Mouse (Mus musculus): ENCODE results near the gene Brd3. TPM values are rescaled to one million over a fixed set of nuclear protein-coding genes. Genes with fewer than 3 reads are reported as not detected.

Gene Brd3
- total RNA-seq, 4 experiments from 2014 or later: 40.6 to 47.9 (median 46.6) TPM

DNA sequence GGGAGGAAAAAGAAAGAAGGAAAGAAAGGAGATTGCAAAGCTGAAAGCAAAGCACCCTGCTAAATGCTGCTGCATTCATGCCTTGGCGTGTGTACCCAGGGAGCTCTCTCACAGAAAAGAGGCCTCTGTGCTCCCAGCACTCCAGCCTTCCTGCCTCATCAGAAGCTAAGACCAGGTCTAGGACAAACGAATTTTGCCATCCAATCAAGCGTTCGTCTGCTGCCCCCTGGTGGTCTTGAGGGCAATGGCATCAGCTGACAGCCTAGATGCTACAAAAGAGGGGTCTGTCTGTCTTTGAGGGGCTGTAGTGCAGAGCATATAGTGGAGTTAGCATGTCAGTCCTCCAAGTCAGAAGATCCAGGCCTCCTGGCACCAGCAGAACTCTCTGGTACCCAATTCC lies 79.4 kb downstream of the Brd3 start:
- DNase-seq (ENCODE audit: low spot score in 2 of 2): peak; percentile 76 to 88

DNA sequence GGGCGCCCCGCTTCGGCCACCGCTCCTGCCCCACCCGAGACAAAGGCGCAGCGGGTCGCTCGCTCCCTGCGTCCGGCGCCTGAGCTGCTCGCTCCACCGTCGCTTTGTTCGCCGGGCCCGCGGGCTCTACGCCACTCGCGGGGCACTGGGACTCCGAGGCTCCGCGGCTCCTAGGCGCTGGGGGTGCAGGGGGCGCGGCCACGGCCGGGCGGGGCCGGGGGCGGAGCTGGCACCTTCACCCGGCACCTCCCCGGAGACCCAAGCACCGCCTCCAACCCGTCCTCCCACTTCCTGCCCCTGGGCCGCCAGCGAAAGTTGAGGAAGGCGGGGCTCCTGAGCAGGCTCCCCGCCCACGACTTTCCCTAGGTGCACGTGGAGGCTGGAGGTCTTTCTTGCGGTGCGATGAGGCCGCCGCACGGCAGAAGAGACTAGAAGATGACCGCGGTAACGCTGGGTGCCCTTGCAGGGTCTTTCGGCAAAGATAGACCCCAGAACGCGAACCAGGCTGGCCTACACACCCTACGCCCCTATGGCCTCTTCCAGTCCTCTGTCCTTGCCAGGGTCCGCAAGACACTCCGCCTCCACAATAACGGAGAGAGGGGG lies 80.5 kb downstream of the Brd3 start, which contains the start of gene Vav2:
Gene Vav2, minus strand, starts transcription at position 179 of the 603 bp plus-strand sequence.
- DNase-seq (ENCODE audit: low spot score in 2 of 2): peak; percentile 64

DNA sequence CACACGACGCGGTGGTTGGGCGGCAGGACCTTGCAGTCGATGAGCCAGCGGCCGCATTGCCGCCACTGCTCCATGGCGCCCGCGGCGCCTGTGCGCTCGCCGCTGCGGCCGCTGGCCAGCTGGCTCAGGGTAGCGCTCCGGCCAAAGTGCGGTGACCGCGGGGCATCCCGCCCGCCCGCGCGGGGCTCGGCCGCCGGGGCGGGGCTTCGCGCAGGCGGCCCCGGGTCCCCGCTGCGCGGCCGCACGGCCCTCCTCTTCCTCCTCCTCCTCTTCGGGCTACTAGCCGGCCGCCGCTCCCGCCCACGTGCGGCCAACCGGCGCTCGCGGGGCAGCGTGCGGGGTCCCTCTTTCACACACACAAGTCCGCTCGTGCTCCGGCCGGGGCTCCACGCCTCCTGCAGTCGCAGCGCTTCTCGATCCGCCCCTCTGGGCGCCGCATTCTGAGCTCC lies 81.0 kb downstream of the Brd3 start:
- no peak for DNase-seq (ENCODE audit: low spot score in 2 of 2)

DNA sequence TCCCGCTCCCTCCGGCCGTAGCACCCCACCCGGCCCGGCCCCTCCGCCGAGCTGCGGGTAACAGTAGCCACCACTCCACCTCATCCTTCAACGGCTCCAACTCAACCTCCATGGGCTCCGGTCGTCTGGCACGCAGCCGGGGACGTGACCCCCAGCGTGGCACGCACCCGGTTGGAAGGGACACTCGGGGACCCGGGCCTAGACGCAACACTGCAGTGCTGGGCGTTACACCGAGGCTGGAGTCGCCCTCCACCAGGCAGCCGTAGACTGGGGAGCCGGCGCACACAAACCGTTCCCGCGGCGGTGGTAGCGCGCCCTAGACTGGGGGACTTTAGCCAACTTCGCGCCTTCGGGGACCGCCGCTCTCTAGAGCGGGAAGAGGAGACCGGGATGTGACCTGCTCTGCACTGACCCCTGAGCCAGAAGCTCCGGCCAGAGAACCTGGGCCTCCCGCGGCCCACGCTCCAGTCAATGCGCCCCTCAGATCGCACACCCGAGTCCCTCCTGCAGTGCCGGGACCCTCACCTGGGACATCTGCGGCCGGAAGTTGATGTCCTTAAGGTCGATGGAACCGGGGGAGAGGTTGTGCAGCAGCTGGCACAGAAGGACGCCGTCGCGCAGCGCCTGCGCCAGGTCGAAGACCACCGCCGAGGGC lies 81.6 kb downstream of the Brd3 start:
- DNase-seq (ENCODE audit: low spot score in 2 of 2): no peak

DNA sequence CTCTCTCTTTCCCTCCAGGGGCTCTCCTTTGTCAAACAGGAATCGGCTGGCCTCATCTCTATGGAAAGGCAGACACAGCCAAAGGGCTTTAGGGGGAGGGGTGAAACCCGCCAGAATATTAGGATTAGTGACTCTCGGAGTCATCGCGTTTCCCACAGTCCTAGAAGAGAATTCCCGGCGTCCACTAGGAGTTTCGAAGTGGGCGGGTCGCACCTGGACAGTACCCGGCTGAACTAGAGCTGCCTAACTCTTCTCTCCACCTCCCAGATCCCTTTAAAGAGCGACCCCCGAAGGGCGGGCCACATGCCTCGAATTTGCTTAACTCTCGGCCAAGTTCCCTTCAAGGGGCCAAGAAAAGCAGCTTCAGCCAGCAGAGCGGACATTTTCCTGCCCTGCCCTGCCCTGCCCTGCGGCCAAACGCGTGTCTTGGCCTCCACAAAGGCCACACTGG lies 82.3 kb downstream of the Brd3 start:
- DNase-seq (ENCODE audit: low spot score in 2 of 2): no peak

DNA sequence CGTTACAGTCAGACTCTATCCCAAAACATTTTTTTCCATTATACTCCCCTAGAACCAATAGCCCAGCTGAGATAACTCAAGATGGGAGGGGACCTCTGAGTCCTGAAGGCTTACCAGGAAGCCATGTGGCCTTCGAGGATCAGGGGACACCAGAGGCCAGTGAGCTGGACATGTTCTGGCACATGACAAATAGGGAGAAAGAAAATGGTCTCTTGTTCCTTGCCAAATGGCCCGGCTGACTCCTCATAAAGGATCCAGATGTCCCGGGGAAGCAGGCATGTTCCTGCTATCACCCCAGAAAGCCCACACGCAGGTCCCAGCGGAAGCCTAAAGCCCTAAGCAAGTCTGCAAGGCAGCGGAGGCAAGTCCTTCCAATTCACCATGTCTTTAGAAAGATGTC lies 83.9 kb downstream of the Brd3 start:
- DNase-seq (ENCODE audit: low spot score in 2 of 2): no peak

DNA sequence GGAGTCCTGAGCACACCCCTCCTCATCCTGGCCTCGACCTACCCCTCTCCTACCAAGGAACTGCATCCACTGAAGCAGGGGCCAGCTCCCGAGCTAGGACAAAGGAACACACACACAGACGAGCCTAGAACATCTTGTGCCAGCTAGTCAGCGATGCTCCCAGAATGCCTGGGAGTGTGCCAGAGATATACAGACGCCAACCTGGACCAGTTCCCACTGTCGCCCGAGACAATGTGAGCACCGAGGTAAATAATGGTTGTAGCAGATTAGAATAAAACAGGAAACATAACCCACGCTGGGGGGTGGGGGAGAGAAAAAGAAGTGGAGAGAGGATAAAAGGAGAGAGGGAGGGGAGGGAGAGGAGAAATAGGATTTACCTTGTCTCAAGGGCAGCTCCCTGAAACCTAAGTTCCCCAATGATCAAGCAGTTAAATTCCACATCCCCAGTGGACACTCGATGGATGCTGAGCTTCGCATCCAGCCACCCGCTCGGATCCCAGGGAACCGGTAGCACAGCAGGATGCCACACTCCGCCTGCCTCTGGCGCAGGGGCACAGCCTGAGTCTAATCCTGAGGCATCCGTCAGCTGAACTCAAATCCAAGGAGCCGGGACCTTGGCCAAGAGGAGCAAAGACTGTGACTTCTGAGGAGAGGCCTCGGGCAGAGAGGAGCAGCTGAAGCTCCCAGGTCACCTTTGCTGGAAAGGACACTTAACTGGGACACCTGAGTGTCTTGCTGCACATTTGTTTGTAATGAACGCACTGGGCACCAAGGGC lies 86.0 kb downstream of the Brd3 start:
- peak; percentile 57 to 74 for DNase-seq (ENCODE audit: low spot score in 2 of 2)

GRCm38 (mm10) chr2:27418577-27419070 lies 88.8 kb downstream of the Brd3 start:
- no peak for DNase-seq (ENCODE audit: low spot score in 2 of 2)

GRCm38 (mm10) chr2:27417648-27418153 lies 89.8 kb downstream of the Brd3 start:
- no peak for DNase-seq (ENCODE audit: low spot score in 2 of 2)

GRCm38 (mm10) chr2:27416425-27416824 lies 91.0 kb downstream of the Brd3 start:
- no peak for DNase-seq (ENCODE audit: low spot score in 2 of 2)

DNA sequence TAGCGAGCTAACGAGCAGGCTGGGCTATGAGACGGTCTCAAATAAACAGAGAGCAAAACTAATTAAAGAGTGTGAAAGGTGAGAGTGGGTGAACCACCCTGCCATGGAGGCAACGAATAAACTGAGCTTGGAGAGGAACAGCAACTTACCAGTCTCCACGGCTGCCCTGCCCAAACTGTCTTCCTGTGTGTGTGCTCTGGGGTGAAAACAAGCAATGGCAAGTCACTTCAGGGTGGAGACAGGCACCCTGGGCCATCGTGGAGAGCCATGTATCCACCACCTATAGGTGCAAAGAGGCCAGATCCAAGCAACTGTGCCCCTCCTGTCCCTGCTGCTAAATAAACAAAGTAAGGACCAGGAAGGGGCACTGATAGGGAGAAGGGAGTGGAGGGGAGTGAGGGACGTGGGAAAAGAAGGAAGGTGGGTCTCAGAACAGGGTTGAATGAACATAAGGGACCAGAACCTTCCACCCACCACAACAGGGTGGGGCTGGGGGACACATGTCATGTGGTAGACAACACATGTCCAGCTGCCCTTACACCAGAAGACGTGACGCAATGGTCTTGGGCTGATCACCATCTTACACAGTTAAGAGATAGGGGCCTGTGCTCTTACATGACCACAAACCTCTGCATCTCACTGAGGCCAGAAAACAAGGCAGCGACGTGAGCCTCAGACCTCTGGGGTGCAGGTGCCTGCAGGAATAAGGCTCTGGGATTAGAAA lies 92.2 kb downstream of the Brd3 start:
- DNase-seq (ENCODE audit: low spot score in 2 of 2): no peak

DNA sequence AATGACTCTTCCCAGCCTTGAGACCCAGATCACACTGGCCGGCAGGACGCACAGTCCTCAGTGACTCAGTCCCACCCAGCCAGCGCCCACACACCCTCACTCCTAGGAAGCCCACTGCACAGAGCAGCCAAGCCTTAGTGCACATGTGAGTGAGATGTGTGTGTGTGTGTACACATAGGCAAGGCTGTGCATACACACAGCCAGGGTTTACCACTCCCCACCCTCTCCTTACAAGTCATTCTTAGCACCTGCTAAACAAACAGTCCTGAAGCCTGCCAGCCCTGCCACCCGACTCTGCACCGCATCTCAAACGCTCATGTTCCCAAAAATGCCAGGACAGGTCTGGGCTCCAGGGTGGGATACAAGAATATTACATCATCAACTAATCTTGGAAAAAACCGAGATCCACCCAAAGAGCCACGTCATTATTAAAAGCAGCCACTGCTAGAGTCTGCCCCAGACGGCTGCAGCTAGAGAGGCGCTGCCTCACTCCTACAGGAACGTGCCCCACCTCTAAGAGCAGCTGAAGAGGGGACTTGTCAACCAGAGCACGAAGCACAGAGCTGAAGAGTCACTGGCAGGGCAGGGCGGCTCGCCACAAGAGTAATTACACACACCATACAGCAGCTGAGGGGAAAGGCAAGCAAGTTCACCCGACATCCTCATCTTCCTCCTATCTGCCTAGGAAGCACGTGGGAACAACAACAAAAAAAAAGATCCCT lies 93.4 kb downstream of the Brd3 start:
- no peak for DNase-seq (ENCODE audit: low spot score in 2 of 2)

DNA sequence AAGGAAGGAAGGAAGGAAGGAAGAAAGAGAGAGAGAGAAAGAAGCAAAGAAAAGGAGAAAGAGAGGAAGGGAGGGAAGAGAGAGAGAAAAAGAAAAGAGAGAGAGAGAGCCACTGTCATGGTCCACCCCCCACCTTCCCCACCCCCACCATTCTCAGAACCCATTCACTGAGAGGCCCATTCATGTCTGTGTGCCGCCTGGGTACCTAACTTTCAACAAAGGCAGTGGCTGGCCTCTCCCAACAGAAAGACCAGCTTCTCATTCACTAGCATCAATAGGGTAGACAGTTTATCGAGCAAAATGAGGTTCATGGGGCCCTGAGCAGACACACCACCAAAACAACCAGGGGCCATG lies 93.9 kb downstream of the Brd3 start:
- DNase-seq (ENCODE audit: low spot score in 2 of 2): no peak

GRCm38 (mm10) chr2:27412245-27412800 lies 95.1 kb downstream of the Brd3 start:
- no peak for DNase-seq (ENCODE audit: low spot score in 2 of 2)

- no peak for DNase-seq (ENCODE audit: low spot score in 2 of 2)
Measured at GRCm38 (mm10) chr2:27411688-27412174, 95.7 kb downstream of the Brd3 start.

GRCm38 (mm10) chr2:27410518-27411140 lies 96.8 kb downstream of the Brd3 start:
- no peak for DNase-seq (ENCODE audit: low spot score in 2 of 2)

GRCm38 (mm10) chr2:27408194-27408593 lies 99.3 kb downstream of the Brd3 start:
- no peak for DNase-seq (ENCODE audit: low spot score in 2 of 2)

- DNase-seq (ENCODE audit: low spot score in 2 of 2): no peak
Measured at GRCm38 (mm10) chr2:27406928-27407327, 100.5 kb downstream of the Brd3 start.

DNA sequence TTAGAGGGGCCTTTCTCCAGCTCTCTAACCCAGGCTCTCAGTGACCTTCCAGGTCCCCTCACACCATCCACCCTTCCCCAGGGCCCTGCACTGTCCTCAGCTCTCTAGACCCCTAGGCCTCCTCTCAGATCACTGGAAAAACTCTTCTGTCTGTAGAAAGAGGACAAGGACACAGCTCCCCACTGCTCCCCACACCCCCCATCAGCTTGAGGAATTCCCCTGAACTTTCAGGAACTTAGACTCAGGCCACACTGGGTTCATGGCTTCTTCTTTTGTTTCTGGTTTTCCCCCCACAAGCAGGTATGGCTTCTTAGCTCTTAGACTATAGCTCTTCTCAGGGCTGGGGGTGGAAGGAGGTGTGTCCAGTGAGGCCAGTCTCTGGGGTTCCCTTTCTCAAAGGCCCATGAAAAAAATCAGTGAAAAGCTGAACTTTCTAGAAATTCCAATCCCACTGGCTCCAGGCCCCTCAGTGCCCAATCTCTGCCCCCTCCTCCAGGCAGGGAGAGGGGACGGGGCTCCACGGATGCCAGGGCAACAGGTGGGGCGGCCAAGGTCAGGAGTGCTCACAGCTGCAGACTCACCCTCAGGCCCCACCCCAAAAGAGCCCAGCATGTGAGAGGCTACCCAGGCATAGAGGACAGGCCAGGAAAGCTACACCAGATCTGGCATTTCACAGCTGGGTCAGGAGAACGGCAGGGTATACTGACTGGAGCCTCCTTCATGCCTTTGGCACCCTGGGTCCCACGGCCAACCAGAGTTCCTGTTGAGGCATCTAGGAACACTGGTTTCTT lies 102.2 kb downstream of the Brd3 start:
- no peak for DNase-seq (ENCODE audit: low spot score in 2 of 2)

Measured in layer of hippocampus, adult 8-10 months (tissue).